Mouse (Mus musculus) intestine, embryonic 16.5 days (tissue): Measurements from ENCODE around the gene Wnk4. TPM values are rescaled to one million over a fixed set of nuclear protein-coding genes. Genes with fewer than 3 reads are reported as not detected.

Experiments
- ATAC-seq: fragments of 200-750 bp; cut with Nextera tagmentation; 2 replicates; pipeline ENCODE4 v1.8.0; 2017; ENCODE audit warnings: moderate TSS enrichment, moderate library complexity
- H3K27ac ChIP-seq: fragments of 300-500 bp; sonication (generic); 2 replicates; pipeline ENCODE4 v1.5.1; 2014; ENCODE audit warnings: mild to moderate bottlenecking, low read length
- H3K27me3 ChIP-seq: fragments of 300-500 bp; sonication (generic); replicated peaks from 2 replicates; pipeline ENCODE4 v1.6.1; 2014; ENCODE audit warnings: low read length, control low read depth, mixed read lengths; ENCODE audit not compliant: control insufficient read depth, insufficient read depth
- H3K36me3 ChIP-seq: fragments of 300-500 bp; sonication (generic); 2 replicates; pipeline ENCODE4 v1.6.1; 2014; ENCODE audit warnings: low read length, control low read depth; ENCODE audit not compliant: control insufficient read depth, insufficient read depth
- H3K4me1 ChIP-seq: fragments of 300-500 bp; sonication (generic); 2 replicates; pipeline ENCODE4 v1.6.1; 2014; ENCODE audit warnings: low read length, control low read depth, mixed read lengths; ENCODE audit not compliant: control insufficient read depth, insufficient read depth
- H3K4me2 ChIP-seq: fragments of 300-500 bp; sonication (generic); 2 replicates; pipeline ENCODE4 v1.6.1; 2014; ENCODE audit warnings: low read depth, low read length, control low read depth
- H3K4me3 ChIP-seq: fragments of 300-500 bp; sonication (generic); 2 replicates; pipeline ENCODE4 v1.5.1; 2014; ENCODE audit warnings: mild to moderate bottlenecking, low read length
- H3K9ac ChIP-seq: fragments of 300-500 bp; sonication (generic); 2 replicates; pipeline ENCODE4 v1.6.1; 2014; ENCODE audit warnings: low read depth, low read length
- H3K9me3 ChIP-seq: fragments of 300-500 bp; sonication (generic); 2 replicates; pipeline ENCODE4 v1.6.1; 2016; ENCODE audit warnings: low read length, control low read depth; ENCODE audit not compliant: control insufficient read depth
- WGBS: fragments of 180-500 bp; shearing (Covaris S2); extraction: QIAGEN DNeasy Blood & Tissue Kit; methylation state at CpG from one replicate; pipeline ENCODE4 v1.1.7; 2014; 5-methylcytosine and 5-hydroxymethylcytosine counted together
- polyA plus RNA-seq: library from polyadenylated mRNA; unstranded; fragments of >200 nt; fragmentation: Nextera tagmentation; extraction: Ambion mirVana; gene quantifications from 2 replicates; pipeline ENCODE4 v1.2.1, GENCODE M21; 2015

Wnk4 gene
- polyA plus RNA-seq, 1 experiment from 2014 or later = 10.2 TPM

DNA sequence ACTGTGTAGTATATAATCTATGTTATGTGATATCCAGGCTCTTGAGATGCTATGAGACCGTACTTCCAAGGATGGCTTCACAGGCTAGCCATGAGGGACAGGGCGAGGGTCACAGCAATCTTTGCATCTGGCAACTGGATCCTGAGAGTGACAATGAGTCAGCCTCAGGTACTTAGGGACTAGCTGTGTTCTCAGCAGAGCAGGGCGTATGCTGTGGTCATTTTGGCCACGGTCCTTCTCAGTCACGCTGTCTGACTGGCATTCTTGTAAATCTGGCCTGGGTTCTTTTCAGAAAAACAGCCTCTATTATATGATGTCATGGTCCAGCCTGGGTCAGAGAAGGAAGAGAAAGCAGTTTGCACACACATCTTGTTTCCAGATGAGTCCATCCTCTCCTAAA lies 23.6 kb upstream of the Wnk4 start:
- Histone ChIP-seq H3K27me3 (no peaks in the 10 kb centered on the region), H3K9ac (no peak overlapping the region), H3K4me3 (no peak overlapping the region), H3K9me3 (no peaks in the 10 kb centered on the region), H3K27ac (no peak overlapping the region), H3K4me2 (no peak overlapping the region), H3K4me1 (peaks cover 14% of the 10 kb centered on the region), H3K36me3 (no peaks in the 10 kb centered on the region)
- ATAC-seq = no peak
- 94% methylated on average over 5 of the region's 5 CpGs for WGBS

DNA sequence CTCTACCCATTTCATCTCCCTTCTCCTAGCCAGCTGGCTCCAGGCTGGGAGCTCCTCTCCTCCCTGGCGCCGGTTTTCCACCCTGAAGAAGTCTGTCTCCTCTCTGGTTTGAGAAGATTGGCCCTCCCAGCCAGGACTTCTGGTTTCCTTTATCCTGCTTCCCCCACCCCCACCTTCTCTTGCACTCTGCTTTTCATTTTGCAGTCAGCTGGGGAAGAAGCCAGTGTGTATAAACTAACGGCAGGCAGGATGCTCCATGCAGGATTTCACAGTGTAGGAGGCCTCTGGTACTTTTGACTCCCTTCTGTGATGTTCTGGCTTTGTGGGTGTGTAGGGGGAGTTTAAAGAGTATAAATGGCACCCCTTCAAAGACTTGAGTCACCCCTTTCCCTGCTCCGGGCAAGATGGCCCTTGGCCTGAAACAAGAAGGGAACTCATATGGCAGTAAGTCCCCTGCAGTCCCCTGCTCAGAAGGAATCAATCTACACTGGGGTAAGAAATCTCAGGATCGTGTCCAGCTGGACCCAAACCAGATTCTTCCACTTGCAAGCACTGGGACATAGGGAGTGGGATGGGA lies 22.2 kb upstream of the Wnk4 start:
- peaks cover 8% of the 10 kb centered on the region for H3K4me1 ChIP-seq
- no peak overlapping the region for H3K4me3 ChIP-seq
- H3K4me2 ChIP-seq = no peak overlapping the region
- no peaks in the 10 kb centered on the region for H3K9me3 ChIP-seq
- no peaks in the 10 kb centered on the region for H3K36me3 ChIP-seq
- H3K27ac ChIP-seq = peak overlapping the region; percentile 83
- 45% methylated on average over 5 of the region's 5 CpGs for WGBS
- H3K9ac ChIP-seq = no peak overlapping the region
- ATAC-seq = peak; percentile 60
- no peaks in the 10 kb centered on the region for H3K27me3 ChIP-seq

DNA sequence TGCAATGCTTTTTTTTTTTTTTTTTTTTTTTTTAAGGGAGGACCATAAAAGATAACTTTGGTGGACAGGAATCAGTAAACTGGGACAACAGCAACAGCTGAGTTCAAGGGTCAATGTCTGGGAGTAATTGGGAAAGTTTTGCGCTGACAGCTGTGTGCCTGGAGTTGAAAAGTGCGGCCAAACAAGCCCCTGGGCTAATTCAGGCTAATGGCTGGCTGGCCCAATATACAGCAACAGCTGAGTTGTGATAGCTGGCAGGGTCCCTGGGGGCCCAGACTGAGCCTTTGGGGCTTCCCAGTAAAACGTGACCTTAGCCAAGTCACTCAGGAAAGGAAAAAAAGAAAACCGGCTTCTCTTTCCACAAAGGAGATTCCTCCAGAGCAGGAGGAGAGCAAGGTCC lies 15.3 kb upstream of the Wnk4 start:
- Histone ChIP-seq H3K9me3 (no peaks in the 10 kb centered on the region), H3K4me1 (peaks cover 17% of the 10 kb centered on the region), H3K4me3 (no peak overlapping the region), H3K36me3 (no peaks in the 10 kb centered on the region), H3K27ac (peak overlapping the region; percentile 30), H3K9ac (no peak overlapping the region), H3K27me3 (no peaks in the 10 kb centered on the region), H3K4me2 (no peak overlapping the region)
- no peak for ATAC-seq
- WGBS = 44% methylated on average over 4 of the region's 4 CpGs

DNA sequence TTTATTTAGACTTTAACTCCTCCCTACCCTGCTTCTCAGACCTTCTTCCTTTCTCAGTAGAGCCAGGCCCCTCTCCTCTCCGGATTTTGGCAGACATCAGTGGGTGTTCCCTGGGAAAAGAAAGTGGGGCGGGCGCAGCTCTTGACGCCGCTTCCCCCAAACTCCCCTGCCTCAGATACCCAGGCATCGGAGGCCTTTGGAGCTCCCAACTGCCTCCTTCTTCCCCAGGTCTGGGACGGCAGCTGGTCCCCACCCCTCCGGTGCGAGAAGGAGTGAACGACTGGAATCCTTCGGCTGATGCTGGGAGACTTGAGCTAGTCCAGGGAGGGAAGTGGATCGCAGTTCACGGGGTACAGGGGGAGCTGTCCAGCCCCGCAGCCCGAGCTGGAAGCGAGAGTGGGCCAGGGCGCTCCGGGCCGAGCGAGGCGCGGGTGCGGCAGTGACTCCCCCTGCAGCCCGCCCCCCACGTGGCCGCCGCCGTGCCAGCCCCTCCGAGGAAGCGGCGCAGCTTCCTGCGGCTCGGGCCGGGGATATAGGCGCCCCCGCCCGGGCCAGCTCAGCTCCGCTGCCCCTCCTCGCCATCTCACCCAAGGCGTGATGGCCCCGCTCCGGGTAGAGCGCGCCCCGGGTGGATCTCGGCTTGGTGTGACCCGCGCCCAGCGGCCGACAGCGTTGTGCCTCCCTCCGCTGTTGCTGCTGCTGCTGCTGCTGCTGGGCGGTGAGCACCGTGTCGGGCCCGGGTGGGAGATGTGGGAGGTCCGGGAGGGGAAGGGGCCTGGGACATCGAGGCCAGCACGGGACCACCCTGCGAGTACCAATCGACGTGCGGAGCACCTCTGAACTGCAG lies 14.3 kb upstream of the Wnk4 start, which contains the start of gene Ramp2:
Gene Ramp2 (plus strand): TSS at position 174 of the 847 bp plus-strand sequence.
- under 1% methylated on average over 63 of the region's 63 CpGs for whole genome bisulfite sequencing
- H3K4me3 ChIP-seq = peak within 1 kb of the TSS; percentile 66
- ATAC-seq = peak; percentile 68

DNA sequence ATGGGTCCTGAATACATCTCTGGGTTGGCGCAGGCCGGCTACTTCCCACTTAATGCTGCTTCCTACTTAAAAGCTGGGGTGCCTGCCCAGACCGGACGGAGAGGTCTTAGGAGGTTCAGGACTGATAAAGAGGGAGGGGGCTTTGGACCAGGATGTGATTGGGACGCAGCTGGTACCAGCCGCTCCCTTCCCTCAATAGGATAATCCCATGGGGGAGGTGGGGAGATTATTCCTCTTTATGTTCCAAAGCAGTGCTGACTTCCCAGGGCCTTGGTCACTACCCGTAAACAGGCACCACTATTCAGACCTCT lies 13.7 kb upstream of the Wnk4 start:
- Histone ChIP-seq H3K27me3 (no peaks in the 10 kb centered on the region), H3K36me3 (no peaks in the 10 kb centered on the region), H3K9me3 (no peaks in the 10 kb centered on the region), H3K4me2 (peak overlapping the region; percentile 98), H3K4me3 (peak overlapping the region; percentile 66), H3K27ac (peak overlapping the region; percentile 78), H3K9ac (peak overlapping the region; percentile 84), H3K4me1 (peaks cover 17% of the 10 kb centered on the region)
- 17% methylated on average over 7 of the region's 7 CpGs for WGBS
- no peak; the same call in 1 of the 2 replicates for ATAC-seq

More for the DNA sequence above, 14.3 kb upstream of the Wnk4 start, which contains the start of gene Ramp2:
- peak within 1 kb of the TSS; percentile 98 for H3K4me2 ChIP-seq
- H3K27ac ChIP-seq = peak within 1 kb of the TSS; percentile 78
- H3K4me1 ChIP-seq = peaks cover 17% of the 10 kb centered on the region
- no peaks in the 10 kb centered on the region for H3K9me3 ChIP-seq
- no peaks in the 10 kb centered on the region for H3K27me3 ChIP-seq
- H3K36me3 ChIP-seq = no peaks in the 10 kb centered on the region
- peak within 1 kb of the TSS; percentile 84 for H3K9ac ChIP-seq

DNA sequence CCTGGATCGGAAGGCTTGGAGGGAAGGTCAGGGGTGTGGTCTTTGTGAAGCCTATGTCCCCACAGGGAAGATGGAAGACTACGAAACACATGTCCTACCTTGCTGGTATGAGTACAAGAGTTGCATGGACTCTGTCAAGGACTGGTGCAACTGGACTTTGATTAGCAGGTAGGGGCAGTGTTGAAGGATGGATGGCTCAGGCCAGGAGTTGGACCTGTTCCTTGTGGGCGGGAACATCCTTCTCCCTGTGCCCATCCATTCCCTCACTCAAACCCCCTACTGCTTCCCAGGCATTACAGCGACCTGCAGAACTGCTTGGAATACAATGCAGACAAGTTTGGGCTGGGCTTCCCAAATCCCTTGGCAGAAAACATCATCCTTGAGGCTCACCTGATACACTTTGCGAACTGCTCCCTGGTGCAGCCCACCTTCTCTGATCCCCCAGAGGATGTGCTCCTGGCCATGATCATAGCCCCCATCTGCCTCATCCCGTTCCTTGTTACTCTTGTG lies 12.8 kb upstream of the Wnk4 start:
- H3K27ac ChIP-seq = peak overlapping the region; percentile 46; the same call in 1 of the 2 replicates

DNA sequence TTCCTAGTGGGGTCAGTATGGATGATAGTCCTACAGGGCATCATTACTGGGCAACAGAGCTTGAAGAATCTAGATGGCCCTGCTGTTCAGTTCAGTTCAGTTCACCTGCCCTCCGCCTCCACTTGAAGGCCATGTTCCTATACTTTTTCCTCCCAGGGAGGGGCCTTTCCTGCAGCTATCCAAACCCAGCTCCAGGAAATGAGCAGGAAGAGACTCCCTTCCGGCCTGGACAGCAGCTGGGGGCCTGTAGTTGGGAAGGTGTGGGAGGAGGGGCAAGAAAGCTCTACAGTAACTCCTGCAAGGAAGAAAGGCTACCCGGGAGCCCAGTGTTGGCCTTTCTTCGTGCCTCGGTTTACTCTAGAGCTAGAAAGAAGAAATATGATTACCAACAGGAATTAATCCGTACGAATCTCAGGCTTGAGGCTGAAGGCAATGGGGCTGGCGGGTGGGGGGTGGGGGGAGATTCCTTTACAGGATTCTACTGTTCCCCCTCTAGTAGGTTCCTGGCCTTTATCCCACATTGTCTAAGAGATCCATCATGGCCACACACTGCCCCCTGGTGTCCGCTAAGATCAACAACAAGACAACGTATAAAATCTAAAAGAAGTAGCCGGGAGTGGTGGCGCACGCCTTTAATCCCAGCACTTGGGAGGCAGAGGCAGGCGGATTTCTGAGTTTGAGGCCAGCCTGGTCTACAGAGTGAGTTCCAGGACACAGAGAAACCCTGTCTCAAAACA lies 11.9 kb upstream of the Wnk4 start:
- H3K4me3 ChIP-seq = peak overlapping the region; percentile 66; the same call in 1 of the 2 replicates
- peak overlapping the region; percentile 98; the same call in 1 of the 2 replicates for H3K4me2 ChIP-seq
- no peak overlapping the region; the same call in 1 of the 2 replicates for H3K9ac ChIP-seq
- 34% methylated on average over 14 of the region's 14 CpGs for WGBS
- H3K27me3 ChIP-seq = no peaks in the 10 kb centered on the region
- H3K4me1 ChIP-seq = peaks cover 21% of the 10 kb centered on the region
- peak overlapping the region; percentile 46; the same call in 1 of the 2 replicates for H3K27ac ChIP-seq
- no peaks in the 10 kb centered on the region for H3K36me3 ChIP-seq
- peak; percentile 43 for ATAC-seq
- no peaks in the 10 kb centered on the region for H3K9me3 ChIP-seq

More for the DNA sequence above, 12.8 kb upstream of the Wnk4 start:
- Histone ChIP-seq H3K27me3 (no peaks in the 10 kb centered on the region), H3K9ac (0 out of 2 replicates have a peak overlapping the region, but pooled peaks have one; percentile 8), H3K36me3 (no peaks in the 10 kb centered on the region), H3K4me1 (peaks cover 17% of the 10 kb centered on the region), H3K4me3 (peak overlapping the region; percentile 66), H3K9me3 (no peaks in the 10 kb centered on the region), H3K4me2 (peak overlapping the region; percentile 98; the same call in 1 of the 2 replicates)
- 81% methylated on average over 6 of the region's 6 CpGs for WGBS
- no peak for ATAC-seq

DNA sequence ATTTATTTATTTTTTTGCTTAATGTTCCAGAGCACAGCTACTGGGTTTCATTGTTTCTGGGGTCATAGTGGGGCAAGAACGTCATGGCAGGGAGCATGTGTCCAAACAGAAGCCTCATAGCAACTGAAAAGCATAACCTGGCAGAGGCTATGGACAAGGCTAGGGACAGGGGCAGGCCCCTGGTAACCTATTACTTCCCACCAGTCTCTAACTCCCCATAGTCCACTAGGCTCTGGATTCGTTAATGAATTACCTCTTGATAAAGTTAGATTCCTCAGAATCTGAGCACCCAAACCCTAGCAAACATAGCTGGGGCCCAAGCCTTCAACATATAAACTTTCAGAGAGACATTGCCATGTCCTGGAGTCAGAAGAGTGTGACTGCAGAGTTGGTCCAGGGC lies 9.3 kb upstream of the Wnk4 start:
- WGBS = 70% methylated on average over 2 of the region's 2 CpGs
- Histone ChIP-seq H3K36me3 (no peaks in the 10 kb centered on the region), H3K27ac (no peak overlapping the region; the same call in 1 of the 2 replicates), H3K4me2 (no peak overlapping the region), H3K4me1 (peaks cover 23% of the 10 kb centered on the region), H3K27me3 (no peaks in the 10 kb centered on the region), H3K9ac (no peak overlapping the region), H3K9me3 (no peaks in the 10 kb centered on the region), H3K4me3 (no peak overlapping the region)
- no peak for ATAC-seq

DNA sequence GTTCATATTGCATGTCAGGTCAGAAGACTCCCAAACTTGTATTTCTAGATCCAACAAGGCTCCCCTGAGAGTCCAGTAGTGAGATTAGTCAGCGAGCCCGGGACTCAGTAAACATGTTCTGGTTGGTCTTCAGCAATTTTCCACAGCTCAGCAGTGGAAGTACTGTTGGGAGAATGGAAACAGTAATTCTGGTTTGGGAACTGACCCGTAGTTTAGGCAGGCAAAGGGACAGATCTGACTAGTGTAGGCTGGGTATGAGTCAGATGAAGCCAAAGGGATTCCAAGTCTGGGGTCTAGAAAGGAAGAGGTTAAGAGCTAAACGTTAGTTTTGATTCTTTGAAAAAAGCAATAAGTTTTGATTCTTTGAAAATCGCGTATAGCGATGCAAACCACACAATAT lies 7.4 kb upstream of the Wnk4 start:
- H3K4me2 ChIP-seq = peak overlapping the region; percentile 90
- peaks cover 15% of the 10 kb centered on the region for H3K4me1 ChIP-seq
- peak overlapping the region; percentile 90 for H3K9ac ChIP-seq
- H3K9me3 ChIP-seq = no peaks in the 10 kb centered on the region
- no peaks in the 10 kb centered on the region for H3K27me3 ChIP-seq
- peak overlapping the region; percentile 89 for H3K27ac ChIP-seq
- 5% methylated on average over 7 of the region's 7 CpGs for WGBS
- ATAC-seq = no peak
- peak overlapping the region; percentile 86 for H3K4me3 ChIP-seq
- H3K36me3 ChIP-seq = no peaks in the 10 kb centered on the region
